Mouse (Mus musculus): Measurements from ENCODE around the gene Olfr1411.

Olfr1411 gene

DNA sequence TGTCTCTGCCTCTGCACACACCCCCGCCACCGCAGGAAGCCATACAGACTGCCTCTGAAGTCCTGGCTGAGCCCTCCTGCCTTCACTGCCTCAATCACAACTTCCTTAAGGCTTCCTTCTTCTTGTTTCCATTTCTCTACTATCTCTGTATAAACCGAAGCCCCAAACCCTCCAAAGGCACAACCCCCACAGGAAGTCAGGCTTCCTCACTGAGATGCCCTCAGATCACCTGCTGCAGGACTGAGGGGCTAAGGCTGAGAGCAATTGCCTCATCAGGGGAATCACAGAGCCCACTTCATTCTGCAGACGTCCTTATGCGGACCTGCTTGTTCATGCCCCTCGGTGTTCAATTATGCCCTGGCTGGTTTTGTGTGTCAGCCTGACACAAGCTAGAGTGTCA is 46.2 kb downstream of the Olfr1411 start:
- no peak for DNase-seq

DNA sequence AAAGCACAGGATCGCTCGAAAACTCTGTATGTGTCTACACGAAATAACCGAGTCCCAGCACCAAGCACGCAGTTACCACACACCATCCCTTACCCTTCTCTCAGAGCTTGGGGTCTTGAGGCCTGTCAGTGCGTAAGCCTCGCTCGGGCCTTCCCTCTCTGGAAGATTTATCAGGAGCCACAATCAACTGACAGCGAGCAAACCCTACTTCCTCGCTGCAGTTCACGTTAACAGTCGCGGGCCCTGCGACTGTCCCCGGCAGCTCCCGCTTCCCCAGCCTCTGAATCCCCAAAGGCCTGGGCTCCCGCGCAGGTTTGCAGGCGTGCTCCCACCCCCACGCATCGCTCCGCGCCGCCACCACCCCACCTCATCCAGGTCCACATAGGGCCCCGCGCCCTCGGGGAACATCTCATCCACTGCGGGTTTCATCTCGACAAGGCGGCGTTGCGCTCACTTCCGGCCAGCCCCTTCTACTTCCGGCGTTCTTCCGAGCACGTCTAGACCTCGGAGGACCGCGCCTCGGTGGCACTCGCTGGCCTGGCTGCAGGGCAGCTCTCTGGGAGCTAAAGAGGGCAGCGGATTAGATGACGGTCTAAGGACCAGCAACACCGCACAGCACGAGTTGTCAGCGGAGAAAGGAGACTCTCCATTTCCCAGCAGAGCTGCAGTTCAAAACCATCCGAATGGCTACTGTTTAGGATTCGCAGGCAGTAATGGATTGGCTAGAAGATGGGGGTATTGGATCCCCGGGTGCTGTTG is 47.5 kb downstream of the Olfr1411 start, which contains the start of gene Cops9:
Cops9 (minus strand) TSS at position 472 of the 759 bp plus-strand sequence.
- DNase-seq, result peak; percentile 94

DNA sequence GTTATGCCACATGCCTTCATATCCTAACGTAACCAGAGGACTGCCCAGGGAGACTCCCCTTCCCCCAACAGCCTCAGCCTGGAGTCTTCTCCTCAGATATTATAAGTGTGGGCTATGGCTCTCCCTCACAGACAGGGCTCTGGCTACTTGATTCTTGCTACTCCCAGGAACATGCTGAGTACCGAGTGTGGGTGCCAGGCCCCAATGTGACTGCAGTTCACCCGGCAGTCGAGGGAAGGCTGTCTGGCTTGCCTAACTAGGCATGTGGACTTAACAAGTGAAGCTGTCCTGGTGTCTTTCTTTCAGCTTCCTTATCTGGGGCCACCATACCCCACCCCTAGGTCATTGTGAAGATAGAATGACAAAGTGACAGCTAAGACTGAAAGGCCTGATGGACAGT is 49.5 kb downstream of the Olfr1411 start:
- DNase-seq, result no peak

DNA sequence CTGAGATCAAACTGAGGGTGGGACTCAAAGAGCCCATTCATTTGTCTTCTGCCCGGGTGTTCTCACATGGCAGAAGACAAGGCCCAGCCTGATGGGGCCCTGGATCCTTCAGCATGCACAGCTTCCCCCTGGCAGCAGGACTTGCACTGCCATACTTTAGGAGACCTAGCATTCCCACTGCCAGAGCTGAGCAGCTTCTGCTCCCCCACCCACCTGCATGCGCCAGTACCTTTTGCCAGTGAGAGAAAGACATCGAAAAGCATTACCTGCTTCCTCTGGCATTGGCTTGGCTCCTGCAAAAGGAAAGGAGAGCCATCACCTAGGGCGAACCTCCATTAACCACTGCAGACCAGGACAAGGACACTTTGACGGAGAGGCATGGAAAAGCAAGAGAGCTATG is 50.7 kb downstream of the Olfr1411 start:
- DNase-seq, result no peak

DNA sequence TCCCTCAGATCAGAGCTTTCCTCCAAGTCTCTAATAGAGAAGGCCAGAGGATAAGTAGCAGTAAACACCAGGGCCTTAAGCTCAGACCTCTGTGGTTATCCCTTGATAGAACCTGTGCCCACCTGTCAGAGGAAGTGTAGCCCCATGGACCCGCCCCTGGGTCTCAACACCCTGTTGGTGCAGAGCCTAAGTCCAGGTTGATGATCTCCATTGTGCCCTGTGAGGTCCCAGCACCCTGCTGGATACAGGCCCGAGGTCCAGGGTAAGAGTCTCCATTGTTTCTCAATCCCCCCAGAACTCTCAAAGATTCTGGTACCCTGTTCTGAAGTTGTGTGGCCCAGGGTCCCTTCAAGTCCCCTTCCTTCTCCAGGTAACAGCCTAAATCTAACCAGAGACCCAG is 51.9 kb downstream of the Olfr1411 start:
- no peak for DNase-seq

DNA sequence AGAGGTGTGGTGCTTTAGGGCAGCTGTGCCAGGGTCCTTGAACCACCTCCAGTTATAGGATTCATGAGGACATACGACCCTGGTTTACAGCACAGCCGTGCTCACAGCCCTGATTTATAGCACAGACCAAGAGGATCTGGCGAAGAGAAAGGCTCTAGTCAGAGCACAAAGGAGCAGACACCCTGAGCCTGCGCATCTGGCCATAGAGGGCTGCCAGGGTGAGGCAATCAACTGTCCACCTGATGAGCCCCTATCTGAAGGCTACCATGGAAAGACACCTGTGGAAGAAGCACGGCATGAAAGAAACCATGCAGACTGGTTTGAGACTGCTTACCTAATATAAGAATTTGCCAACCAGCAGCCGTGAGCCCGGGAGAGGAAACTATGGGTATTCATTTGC is 52.4 kb downstream of the Olfr1411 start:
- no peak for DNase-seq

DNA sequence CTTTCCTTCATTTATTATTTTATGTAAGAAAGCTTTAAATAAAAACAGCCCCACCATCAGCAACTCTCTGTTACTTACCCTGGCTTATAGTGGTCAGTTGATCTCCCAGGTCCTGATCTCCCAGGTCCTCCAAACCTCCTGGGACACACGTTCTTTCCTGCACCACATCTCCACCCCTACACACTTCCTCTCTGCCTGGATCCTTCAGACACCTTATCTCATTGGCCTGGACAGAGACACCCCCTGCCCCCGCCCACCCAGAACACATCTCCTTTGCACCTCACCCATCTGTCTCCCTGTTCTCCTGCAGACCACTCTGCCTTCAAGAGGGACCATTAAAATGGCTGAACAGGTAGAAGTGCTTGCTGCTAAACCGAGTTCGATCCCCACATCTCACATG is 52.8 kb downstream of the Olfr1411 start:
- no peak for DNase-seq
